Mouse (Mus musculus) olfactory bulb, adult 2 months (tissue): ENCODE measurements at regions not wholly inside any gene's neighbourhood (a gene's known extent, or its start where the extent isn't known, plus 50 kb on each side); places are given as distances from the start of the nearest gene placed in this dataset.
"Not testable (repeated sequence)": the region's sequence is repeated elsewhere in the genome, so short reads cannot be mapped to it uniquely, and the experiment has no call there.

Source experiments
- H3K27ac ChIP-seq: fragments of 200-500 bp; 2 replicates; pipeline ENCODE4 v1.5.1; 2012; ENCODE audit warnings: low read depth, low read length; ENCODE audit not compliant: insufficient read depth
- H3K4me1 ChIP-seq: fragments of 200-500 bp; 2 replicates; pipeline ENCODE4 v1.6.1; 2012; ENCODE audit warnings: low read length; ENCODE audit not compliant: control insufficient read depth, insufficient read depth
- H3K4me3 ChIP-seq: fragments of 200-500 bp; 2 replicates; pipeline ENCODE4 v1.5.1; 2012; ENCODE audit warnings: mild to moderate bottlenecking, low read depth, low read length, moderate library complexity; ENCODE audit not compliant: insufficient read depth
- CTCF ChIP-seq: fragments of 200-500 bp; IDR thresholded peaks from 2 replicates; pipeline ENCODE4 v1.5.1; 2012; ENCODE audit warnings: low read depth, mild to moderate bottlenecking, low read length, moderate library complexity; ENCODE audit not compliant: insufficient read depth
- POLR2A ChIP-seq: fragments of 200-500 bp; IDR thresholded peaks from 2 replicates; pipeline ENCODE4 v1.6.1; 2012; ENCODE audit warnings: mild to moderate bottlenecking, low read depth, low read length, moderate library complexity; ENCODE audit not compliant: insufficient read depth
- WGBS: fragments of 180-500 bp; shearing (Covaris S2); methylation state at CpG from one replicate; pipeline ENCODE4 v1.1.7; 2018; 5-methylcytosine and 5-hydroxymethylcytosine counted together

DNA sequence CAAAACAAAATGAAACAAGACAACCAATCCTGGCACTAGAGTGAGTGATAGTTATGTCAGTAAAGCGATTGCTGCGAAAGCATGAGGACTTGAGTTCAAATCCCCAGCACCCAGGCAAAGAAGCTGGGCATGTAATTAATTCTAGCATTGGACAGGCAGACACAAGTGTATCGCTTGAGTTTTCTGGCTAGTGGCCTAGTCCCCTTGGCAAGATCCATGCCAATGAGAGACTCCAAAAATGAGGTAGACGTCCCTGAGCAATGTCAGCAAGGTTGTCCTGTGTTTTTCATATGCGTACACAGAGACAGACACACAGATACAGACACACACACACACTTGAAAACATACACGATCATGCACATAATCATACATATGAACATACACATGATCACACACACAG lies 237.3 kb downstream of the Fgf9 start:
- H3K4me3 ChIP-seq, result no peak overlapping the region
- no peaks in the 10 kb centered on the region for H3K4me1 ChIP-seq
- H3K27ac ChIP-seq, result no peak overlapping the region
- 88% methylated on average over 6 of the region's 6 CpGs for WGBS
- TF ChIP-seq POLR2A (no peak), CTCF (no peak)

DNA sequence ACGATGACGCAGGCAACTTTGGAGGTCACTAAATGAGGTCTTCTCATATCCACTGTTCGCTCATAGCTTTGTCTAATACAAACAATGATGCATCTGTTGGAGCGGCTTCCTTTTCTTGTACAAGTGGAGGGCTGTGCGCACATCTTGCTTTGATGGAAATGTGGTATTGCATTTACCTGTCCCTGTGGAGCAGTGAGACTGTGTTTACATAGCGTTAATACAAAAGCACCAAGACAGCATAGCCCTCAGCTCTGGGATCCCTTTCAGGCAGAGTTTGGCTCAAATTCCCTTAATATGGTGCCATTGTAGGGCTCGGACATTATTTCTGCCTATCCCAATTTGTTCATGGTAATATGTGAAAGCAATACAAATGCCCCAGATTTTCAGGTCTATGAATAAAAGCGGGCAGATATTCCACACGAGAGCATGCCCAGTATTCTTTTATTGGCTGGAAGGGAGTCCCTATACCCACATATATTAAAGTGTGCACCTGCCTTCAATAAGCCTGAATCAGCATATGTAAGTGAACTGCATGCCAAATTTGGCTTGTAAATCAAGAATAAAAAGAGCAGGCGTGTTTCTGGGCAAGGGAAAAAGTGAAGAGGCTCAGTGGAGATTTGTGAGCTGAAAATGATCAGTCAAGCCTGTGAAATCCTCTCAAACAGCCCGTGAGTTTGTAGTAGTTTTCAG lies 236.6 kb downstream of the Fgf9 start:
- Histone ChIP-seq H3K4me1 (no peaks in the 10 kb centered on the region), H3K27ac (no peak overlapping the region), H3K4me3 (no peak overlapping the region)
- no peak for TF ChIP-seq POLR2A
- no peak for TF ChIP-seq CTCF
- 74% methylated on average over 11 of the region's 11 CpGs for WGBS

DNA sequence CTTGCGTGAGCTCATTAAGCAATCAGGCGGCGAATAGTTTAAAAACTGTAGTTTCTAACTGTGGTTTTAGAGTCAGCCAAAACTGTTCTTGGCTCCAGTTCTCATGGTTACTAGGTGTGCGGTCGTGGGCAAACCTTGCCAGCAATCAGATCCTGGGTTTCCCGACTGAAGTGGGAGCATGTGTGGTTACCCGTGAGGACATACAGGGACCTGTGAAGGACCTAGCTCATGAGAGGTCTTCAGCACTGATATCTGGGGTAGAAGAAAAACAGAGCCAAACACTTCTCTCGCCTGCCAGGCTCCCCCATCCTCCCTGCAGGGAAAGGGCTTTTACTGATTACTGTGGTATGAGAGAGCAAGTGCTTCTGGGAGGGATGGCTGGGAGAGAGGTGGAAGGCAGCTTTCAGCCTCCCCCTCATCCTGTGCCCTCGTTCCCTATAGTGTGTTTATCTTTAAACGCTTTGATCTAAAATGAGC lies 230.1 kb downstream of the Fgf9 start:
- H3K4me3 ChIP-seq, result no peak overlapping the region
- TF ChIP-seq CTCF, result no peak
- TF ChIP-seq POLR2A, result no peak
- H3K4me1 ChIP-seq, result peaks cover 11% of the 10 kb centered on the region
- WGBS, result 49% methylated on average over 10 of the region's 10 CpGs
- H3K27ac ChIP-seq, result no peak overlapping the region

DNA sequence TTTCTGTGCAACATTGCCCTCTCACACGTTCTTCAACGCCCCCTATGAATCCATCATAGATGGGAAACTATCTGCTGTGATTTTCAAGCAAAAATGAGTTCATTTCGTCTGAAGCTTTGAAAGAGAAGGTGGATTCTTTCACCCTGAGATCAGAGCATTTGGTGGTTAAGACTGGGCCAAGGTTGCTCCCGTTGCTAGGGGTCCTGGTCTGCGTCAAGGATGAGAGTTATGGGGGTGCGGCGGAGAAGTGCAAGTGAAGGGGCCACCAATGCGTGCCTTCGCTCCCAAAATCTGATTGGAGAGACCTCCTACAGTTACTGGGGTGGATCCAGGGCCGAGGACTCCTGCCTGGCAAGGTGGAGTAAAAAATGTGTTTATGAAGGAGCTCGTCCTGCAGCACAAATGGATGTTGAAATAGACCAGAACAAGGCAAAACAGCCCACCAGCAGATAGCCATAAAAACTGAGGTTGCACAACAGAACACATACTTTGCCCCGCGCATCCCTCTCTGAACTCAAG lies 215.7 kb downstream of the Fgf9 start:
- no peak overlapping the region for H3K4me3 ChIP-seq
- H3K27ac ChIP-seq, result no peak overlapping the region
- H3K4me1 ChIP-seq, result peaks cover 4% of the 10 kb centered on the region; the same call in 1 of the 2 replicates
- TF ChIP-seq CTCF (no peak), POLR2A (no peak)
- WGBS, result 93% methylated on average over 13 of the region's 13 CpGs

DNA sequence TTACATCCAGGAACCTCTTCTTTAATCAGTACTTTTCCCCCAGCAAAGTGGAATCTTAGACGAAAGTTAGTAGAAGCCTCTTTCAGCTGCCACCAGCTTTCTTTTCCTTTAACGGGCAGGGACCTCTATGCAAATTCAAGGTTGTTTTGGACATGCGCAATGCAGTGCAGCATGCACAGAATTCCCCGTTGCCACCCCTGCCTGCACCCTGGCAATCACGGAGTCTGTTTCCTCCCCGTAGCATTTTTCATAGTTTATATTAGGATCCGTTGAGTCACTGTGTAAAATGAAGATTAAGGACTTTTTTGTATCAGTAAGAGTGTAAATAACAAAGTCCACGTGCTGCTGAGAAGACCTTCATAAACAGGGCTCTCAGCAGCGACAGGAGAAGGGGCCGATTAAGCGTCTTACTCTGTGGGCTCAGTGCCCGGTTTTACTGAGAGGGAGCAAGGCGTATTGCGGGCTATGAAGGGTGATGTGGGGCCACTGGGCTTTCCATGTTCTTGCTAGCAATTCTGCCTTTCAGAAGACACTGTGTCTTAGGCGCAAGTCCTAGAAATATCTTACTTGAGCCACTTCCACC lies 212.5 kb downstream of the Fgf9 start:
- Histone ChIP-seq H3K27ac (no peak overlapping the region; the same call in 1 of the 2 replicates), H3K4me1 (peaks cover 4% of the 10 kb centered on the region; the same call in 1 of the 2 replicates), H3K4me3 (peak overlapping the region; percentile 33)
- TF ChIP-seq CTCF (no peak), POLR2A (no peak)
- WGBS, result 19% methylated on average over 15 of the region's 15 CpGs

DNA sequence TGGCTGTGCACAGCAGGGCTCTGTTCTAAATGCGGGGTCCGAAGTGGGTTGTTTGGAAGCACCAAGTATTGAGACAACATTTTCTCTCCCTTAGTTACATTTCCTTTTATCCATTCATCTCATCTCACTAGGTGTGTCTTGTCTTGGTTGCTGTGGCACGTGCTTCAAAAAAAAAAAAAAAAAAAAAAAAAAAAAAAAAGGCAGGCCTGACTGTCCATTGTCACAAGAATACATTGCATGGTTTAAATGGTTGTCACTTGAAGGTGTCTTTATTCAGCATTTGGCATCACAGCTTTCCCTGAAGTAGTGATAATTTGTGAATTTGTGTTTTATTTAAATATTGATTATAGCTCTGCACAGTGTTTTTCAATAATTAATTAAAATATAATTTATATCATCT lies 211.9 kb downstream of the Fgf9 start:
- H3K4me3 ChIP-seq, result no peak overlapping the region
- 63% methylated on average over 3 of the region's 3 CpGs for WGBS
- H3K4me1 ChIP-seq, result peaks cover 4% of the 10 kb centered on the region; the same call in 1 of the 2 replicates
- no peak overlapping the region for H3K27ac ChIP-seq
- TF ChIP-seq POLR2A (no peak), CTCF (no peak)

DNA sequence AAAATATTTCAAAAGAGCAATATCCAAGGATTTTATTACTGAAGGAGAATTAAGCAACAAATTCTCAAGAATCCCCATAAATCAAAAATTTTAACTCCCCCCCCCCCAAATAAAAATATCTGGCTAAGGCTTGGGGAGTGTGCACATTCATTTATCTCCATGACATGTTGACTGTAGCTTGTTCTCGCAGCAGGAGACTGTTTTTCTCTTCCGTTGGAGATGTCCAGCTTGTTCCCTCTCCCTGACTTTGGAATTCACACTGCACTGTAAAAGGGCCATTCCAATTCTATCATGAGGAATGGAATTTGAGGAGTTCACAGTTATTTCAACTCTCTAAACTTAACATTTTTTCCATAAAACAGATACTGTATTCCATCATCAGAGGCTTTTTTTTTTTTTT lies 204.1 kb downstream of the Fgf9 start:
- not testable (repeated sequence) for H3K4me3 ChIP-seq, H3K27ac ChIP-seq, H3K4me1 ChIP-seq
- 82% methylated on average over 2 of the region's 2 CpGs for WGBS

DNA sequence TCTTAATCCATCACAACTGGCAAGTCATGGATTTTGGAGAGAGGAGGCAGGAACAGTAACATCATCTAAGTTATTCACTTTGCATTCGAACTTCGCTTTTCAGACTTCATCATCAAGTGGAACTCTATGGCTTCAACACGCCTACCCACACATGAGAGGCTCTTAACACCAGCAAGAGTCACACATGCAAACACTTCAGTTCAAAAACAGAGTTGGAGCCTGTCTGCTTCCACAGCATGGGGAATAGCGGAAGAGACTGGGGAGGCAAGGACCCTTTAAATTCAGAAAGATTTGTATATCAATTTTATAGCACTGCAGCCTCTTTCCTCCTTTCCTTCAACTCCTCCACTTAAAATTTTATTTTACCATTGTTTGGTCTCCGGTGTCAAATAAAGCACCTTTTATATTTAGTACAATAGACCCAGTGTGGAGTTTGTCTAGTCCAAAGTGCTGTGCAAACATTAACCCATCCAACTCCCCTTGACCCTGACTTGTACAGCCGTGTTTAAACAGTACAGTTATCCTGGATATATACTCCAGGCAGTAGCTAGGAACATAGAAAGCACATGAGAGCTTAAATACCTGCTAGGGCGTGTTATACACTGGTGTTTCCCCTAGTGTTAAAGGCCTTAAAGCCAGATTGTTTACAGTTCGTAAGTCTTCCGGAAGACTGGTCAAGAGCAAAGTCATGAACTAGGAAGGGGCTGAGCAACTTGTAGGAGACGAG lies 203.5 kb downstream of the Fgf9 start:
- no peak overlapping the region for H3K4me3 ChIP-seq
- H3K27ac ChIP-seq, result no peak overlapping the region
- TF ChIP-seq POLR2A, result no peak
- TF ChIP-seq CTCF, result no peak
- H3K4me1 ChIP-seq, result no peaks in the 10 kb centered on the region
- 85% methylated on average over 10 of the region's 10 CpGs for WGBS

DNA sequence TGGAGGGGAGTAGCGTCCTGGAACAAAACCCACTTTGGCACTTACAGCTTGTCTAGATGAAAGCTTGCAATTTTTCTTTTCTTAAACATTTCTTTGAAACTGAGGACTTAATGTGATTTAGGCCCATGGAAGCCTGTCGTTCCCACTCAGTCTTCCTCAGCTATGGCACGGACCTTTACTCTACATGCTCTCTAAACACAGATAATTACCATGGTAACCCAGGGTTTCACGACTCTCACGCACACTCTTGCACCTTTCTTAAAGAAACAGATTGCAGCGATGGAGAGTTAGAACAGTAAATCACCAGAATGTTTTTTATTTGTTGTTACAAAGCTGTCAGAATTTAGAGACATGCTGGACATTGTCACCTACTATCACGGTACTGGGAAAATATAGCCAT lies 195.0 kb downstream of the Fgf9 start:
- no peaks in the 10 kb centered on the region for H3K4me1 ChIP-seq
- no peak overlapping the region for H3K27ac ChIP-seq
- no peak for TF ChIP-seq POLR2A
- no peak for TF ChIP-seq CTCF
- WGBS, result 56% methylated on average over 7 of the region's 7 CpGs
- no peak overlapping the region for H3K4me3 ChIP-seq
